Mouse (Mus musculus) heart, postnatal 4 days (tissue): Measurements from ENCODE around the gene Igflr1. TPM values are rescaled to one million over a fixed set of nuclear protein-coding genes. Genes with fewer than 3 reads are reported as not detected.

Experiments used
- DNase-seq: peaks from one replicate; pipeline ENCODE4 v3.0.0; 2021
- total RNA-seq, 2 experiments: library from RNA; stranded (reverse); gene quantifications; 2 replicates each; pipeline ENCODE4 v1.2.3; 2021

Igflr1 gene
- total RNA-seq, result 1 to 10 TPM; 1.1 to 1.2 TPM

DNA sequence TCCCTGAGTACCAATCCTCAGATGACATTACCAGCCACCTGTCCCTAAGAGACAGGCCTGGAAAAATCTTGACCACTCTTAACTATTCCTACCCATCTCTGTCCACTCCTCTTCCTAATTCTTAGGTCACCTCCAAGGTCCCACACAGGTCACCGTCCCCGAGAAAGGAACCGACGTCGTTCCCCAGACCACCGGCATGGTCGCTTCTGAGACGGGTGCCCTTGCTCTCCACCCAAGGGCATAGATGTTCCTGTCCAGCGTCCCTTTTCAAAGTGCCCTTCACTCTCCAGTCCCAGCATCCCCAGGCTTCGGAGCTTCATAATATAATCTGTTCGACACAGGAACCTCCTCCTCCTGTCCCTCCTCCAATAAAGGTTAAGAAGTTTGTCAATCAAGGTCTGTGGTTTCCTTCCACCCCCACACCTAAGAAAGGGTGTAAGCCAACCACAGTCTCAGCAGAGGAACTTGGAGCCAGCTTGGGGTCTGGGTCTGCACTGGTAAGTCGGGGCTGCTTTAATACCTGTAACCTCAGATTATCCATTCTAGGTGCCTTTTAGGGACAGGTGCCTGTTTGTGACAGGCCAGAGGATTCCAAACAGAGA lies at the start of gene Igflr1:
Gene Igflr1, plus strand, starts transcription at position 458 of the 602 bp plus-strand sequence.
- DNase-seq, result no peak

DNA sequence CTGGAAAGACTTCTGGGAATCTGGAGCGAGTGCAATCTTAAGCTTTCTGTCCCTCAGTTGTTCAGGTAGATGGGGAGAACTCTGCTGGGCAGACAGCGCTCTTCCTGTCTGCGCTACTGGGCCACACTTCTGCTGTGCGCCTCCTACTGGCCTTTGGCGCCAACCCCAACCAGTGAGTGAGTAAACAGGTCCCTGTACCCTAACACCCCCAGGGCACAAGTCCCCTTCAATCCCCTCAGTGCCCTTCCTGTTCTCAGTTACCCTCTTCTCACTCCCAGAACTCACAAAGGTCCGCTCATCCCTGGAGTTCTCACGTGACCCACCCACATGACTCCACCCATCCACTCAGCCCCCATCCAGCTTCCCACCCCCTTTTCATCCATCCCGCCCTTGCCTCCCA lies 46.9 kb upstream of the Igflr1 start:
- DNase-seq, result no peak

- no peak for DNase-seq
Observed at GRCm38 (mm10) chr7:30520396-30520795, 44.8 kb upstream of the Igflr1 start.

- no peak for DNase-seq
Observed at GRCm38 (mm10) chr7:30520856-30521255, 44.4 kb upstream of the Igflr1 start.

- DNase-seq, result no peak
Observed at GRCm38 (mm10) chr7:30522871-30523270, 42.4 kb upstream of the Igflr1 start.

DNA sequence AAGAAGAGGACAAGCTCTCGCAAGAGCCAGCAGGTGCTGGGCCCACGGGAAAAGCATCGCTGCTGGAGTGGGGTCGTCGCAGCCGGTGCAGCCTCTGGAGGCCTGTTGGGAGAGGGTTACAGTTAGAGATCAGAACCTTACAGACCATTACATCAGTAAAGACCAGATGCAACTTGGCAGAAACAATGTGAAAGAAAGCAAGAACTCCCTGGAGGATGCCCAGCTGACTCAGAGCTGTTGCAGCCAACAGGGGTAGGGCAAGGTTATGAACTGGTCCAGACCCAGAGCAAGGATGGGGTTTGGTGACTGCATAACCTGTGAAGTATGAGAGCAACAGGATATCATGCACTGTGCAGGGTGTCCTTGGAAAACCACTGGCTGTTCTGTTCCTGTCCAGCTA lies 40.7 kb upstream of the Igflr1 start:
- no peak for DNase-seq

GRCm38 (mm10) chr7:30525954-30526353 lies 39.3 kb upstream of the Igflr1 start:
- DNase-seq, result no peak

GRCm38 (mm10) chr7:30526399-30526798 lies 38.8 kb upstream of the Igflr1 start:
- DNase-seq, result no peak

DNA sequence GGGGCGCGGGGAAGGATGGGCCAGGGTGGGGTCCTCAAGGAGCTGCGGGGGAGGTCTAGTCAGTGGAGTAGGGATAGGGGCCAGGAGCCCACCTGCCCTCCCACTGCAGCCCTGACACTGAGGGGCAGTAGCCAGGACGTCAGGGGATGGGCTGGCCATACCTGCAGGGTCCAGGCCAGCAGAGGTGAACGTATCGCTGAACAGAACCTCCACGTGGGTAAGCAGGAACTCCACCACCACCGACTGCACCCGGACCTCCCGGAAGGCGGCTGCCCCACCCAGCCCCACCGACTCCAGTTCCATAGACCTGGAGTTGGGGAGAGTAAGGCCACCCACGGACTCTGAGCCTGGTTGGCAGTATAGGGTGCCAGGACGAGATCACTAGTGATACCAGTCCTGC lies 38.2 kb upstream of the Igflr1 start:
- no peak for DNase-seq

GRCm38 (mm10) chr7:30531291-30531815 lies 33.9 kb upstream of the Igflr1 start:
- DNase-seq, result no peak

DNA sequence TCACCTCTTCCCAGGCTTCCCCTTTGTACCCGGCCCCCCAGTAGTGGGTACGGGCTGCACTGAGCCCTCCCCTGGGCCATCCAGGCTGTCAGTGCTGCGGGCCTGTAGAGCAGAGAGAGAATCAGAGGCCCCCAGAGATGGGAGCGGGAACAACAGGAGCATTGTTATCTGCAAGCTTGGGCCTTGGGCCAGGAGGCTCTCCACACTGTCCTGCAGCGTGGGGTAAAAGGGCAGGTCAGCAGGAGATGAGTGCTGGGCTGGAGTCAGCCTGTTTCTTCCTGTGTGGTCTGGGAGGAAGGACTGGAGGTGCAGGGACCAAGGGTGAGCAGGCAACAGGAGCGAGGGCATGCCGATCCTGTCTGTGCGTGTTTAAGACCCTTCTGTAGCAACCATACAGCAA lies 32.3 kb upstream of the Igflr1 start:
- DNase-seq, result peak; percentile 70

- no peak for DNase-seq
Observed at GRCm38 (mm10) chr7:30533941-30534632, 31.1 kb upstream of the Igflr1 start.

DNA sequence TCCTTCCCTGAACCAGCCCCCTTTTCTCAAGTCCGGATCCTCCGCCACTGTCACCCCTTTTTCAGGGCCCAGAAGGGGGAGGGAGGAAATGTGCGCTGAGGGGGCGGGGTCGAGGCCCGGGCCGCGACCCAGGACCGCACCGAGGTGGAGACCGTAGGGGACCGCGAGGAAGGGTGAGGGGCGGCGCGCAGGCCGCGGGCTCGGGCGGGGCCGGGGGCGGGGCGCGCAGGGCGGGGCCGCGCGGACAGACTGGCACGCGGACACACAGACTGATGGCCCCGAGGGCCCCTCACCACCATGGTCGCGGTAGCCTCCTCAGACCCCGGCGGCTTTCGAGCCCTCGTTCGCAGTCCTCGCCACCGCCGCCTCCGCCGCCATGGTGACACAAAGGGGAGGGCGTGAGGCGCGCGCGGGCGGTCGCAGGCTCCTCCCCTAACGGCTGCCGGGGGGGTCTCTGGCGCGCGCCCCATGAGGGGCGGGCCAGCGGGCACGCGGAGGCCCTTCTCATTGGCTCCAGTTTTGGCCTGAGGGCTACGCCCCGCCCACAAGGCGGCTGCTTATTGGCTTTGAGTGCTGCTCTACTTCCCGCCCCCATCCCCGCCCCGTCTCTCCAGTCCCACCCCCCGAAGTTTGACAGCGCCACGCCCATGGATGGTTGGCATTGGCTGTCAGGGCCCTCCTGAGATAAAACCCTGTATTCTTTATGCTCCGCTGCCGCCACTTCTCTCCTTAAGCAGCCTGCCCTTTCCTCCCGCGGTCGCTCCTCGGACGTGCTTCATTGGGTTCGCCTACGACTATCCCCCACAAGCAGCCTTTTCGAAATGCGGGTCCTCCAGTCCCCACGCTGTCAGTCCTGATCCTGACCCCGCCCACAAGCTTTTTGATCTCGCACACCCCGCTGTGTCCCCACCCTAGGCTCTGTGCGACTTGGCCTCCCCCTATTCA lies 30.3 kb upstream of the Igflr1 start, which contains the start of gene Arhgap33:
Gene Arhgap33, minus strand, starts transcription at position 428 of the 945 bp plus-strand sequence.
- peak; percentile 97 for DNase-seq

GRCm38 (mm10) chr7:30540572-30540971 lies 24.7 kb upstream of the Igflr1 start:
- DNase-seq, result no peak

DNA sequence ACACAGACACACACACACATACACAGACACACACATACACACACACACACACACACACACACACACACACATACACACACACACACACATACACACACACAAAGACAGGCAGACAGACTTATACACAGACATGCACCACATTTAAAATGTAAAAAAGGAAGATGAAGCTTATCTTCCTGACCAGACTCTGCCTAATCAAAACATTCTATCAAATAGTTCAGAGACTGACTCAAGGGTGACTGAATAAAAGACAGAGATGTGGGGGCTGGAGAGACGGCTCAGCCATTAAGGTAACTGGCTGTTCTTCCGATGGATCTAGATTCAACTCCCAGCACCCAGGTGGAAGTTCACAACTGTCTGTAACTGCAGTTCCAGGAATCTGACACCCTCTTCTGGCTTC lies 20.9 kb upstream of the Igflr1 start:
- no peak for DNase-seq

DNA sequence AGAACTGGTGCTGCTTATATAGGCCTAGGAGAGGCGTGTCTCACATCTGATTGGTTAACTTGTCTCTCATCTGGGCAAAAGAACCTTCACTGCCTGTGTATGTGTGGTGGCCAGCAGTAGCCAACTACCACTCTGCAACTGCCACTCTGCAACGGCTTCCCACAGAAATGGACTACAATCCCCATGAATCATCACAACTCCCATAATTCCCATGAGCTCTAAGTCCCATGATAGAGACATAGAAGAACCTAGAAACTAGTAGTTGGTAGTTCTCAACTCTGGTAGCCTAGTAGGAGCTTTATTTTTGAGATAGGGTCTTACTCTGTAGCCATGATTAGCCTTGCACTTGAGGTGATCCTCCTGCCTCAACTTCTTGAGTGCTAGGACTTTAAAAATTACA lies 15.3 kb upstream of the Igflr1 start:
- no peak for DNase-seq

GRCm38 (mm10) chr7:30550603-30551002 lies 14.6 kb upstream of the Igflr1 start:
- DNase-seq, result no peak

GRCm38 (mm10) chr7:30551445-30552101 lies 13.7 kb upstream of the Igflr1 start:
- DNase-seq, result no peak

- DNase-seq, result peak; percentile 97
Observed at GRCm38 (mm10) chr7:30552102-30553020, 12.9 kb upstream of the Igflr1 start, which contains the start of the genes Hspb6 and Proser3. Gene Hspb6 (plus strand): TSS chr7:30552178. Gene Proser3 (minus strand): TSS chr7:30552299.

DNA sequence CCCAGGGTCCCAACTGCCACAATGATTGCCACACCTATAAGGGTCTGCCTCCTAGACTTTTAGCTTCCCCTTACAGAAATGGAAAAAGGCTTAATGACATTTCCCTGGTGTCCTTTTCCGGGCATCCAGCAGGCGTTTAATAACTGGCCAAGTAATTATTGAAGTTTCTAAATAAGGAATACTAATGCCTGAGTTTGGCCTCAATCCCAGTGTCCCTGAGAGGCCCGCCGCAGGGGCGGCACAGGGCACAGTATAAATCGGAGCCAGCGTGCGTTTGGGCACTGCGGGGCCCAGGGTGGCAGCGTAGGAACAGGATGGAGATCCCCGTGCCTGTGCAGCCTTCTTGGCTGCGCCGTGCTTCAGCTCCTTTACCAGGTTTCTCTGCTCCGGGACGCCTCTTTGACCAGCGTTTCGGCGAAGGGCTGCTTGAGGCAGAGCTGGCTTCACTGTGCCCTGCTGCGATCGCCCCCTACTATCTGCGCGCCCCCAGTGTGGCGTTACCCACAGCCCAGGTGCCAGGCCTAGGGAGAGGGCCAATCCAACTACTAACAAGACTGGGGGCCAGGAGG lies 12.1 kb upstream of the Igflr1 start:
- DNase-seq, result peak; percentile 87
